Mouse (Mus musculus): Measurements from ENCODE around the gene Clip2.

DNA sequence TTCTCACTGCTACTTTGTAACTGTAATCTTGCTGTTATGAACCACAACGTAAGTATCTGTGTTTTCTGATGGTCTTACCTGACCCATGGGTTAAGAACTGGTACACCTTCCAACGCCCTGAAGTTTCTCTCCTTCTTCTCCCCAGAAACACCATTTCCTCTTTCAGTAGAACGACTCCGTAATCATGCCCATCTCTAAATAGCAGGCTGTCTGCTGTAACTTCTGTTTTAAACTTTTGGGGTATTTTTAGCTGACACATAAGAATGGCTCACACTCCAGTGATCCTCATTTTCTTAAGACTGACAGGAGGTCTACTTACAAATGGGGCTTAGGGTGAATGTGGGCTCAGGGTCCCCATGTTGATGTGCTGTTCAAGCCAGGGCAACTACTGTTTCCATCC lies 32.1 kb downstream of the Clip2 start:
- TF ChIP-seq CTCF (IDR thresholded peaks at IDR 0.05; ENCODE audit: low read depth): no peak
- no peak for TF ChIP-seq EP300 (optimal IDR thresholded peaks at IDR 0.05)

All from stomach, postnatal 0 days (tissue).